Comparison of ENCODE assay signal across 8 mouse cellular contexts in the genomic region with DNA sequence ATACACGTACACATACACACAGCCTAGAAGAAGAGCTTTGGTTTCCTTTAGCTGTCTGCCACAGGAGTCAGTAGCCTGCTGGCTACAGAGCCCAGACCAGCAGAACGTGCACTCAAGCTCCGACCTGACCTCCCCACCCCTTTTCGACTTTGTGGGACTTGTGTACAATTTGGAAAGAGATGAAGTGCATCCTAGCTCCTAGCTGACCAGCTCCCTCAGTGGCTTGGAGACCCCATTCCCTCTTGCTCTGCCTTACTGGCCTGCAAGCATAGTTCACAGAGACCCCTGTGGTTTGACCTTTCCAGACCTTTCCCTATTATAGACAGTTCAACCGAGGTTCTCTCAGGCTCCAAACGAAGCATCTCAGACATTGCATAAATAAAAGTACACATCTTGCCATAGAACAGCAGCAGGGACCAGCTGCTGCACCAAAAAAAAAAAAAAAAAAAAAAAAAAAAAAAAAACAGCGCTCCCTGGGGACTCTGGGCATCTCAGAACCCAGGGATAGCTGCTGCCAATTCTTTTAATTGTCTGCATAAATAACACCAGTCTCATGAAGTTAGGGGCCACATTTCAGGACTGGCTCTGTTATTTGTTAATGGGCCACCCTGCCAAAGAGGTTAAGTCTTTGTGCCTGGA.
A peak's percentile ranks its signal among the peaks of the same experiment; 100 is the strongest.
DNase-seq lines count a peak whose midpoint lies in the region; ATAC-seq and TF ChIP-seq lines count a peak whose summit lies in the region.

No protein-coding gene starts in this region.

- H3K4me2 ChIP-seq in embryonic facial prominence, embryonic 15.5 days (replicated peaks): peak overlapping the region; percentile 92
- H3K4me2 ChIP-seq in kidney, postnatal 0 days (ENCODE audit: low read length): peak overlapping the region; percentile 79
- H3K4me2 ChIP-seq in midbrain, embryonic 16.5 days (ENCODE audit: low read length): peak overlapping the region; percentile 62

- no peak for ATAC-seq in embryonic facial prominence, embryonic 15.5 days (ENCODE audit: insufficient number of reproducible peaks, low FRiP score, low TSS enrichment, low read depth)
- ATAC-seq in kidney, postnatal 0 days (replicated peaks; ENCODE audit: low FRiP score, low read depth): peak; percentile 24; the same call in 1 of the 2 replicates
- ATAC-seq in midbrain, embryonic 16.5 days: peak; percentile 56

- DNase-seq in heart, embryonic 10.5 days (ENCODE audit: low spot score): no peak
- DNase-seq in heart, adult 8-10 months (ENCODE audit: low spot score): no peak
- DNase-seq in kidney, postnatal 0 days (ENCODE audit: low spot score): peak; percentile 78
- DNase-seq in embryo, embryonic 10.5 days (ENCODE audit: low spot score): no peak
- no peak for DNase-seq in urinary bladder, postnatal 14 days (ENCODE audit: low spot score)
- DNase-seq in cerebellum, postnatal 25 days: no peak

- no peaks in the 10 kb centered on the region for H3K27me3 ChIP-seq in heart, embryonic 10.5 days (ENCODE audit: insufficient read depth, poor library complexity, severe bottlenecking)
- H3K27me3 ChIP-seq in embryonic facial prominence, embryonic 15.5 days: no peaks in the 10 kb centered on the region
- no peaks in the 10 kb centered on the region for H3K27me3 ChIP-seq in kidney, postnatal 0 days (ENCODE audit: insufficient read depth, low read length)
- H3K27me3 ChIP-seq in midbrain, embryonic 16.5 days (ENCODE audit: control insufficient read depth, insufficient read depth, low read depth, low read length): no peaks in the 10 kb centered on the region

- no peak for TF ChIP-seq CTCF in kidney, postnatal 0 days (IDR thresholded peaks at IDR 0.05; ENCODE audit: low read depth)

- H3K9ac ChIP-seq in embryonic facial prominence, embryonic 15.5 days: peak overlapping the region; percentile 10; the same call in 1 of the 2 replicates
- H3K9ac ChIP-seq in kidney, postnatal 0 days (ENCODE audit: low read depth, low read length): no peak overlapping the region
- peak overlapping the region; percentile 77 for H3K9ac ChIP-seq in midbrain, embryonic 16.5 days (ENCODE audit: low read depth, low read length)

- H3K27ac ChIP-seq in heart, embryonic 10.5 days: peak overlapping the region; percentile 78
- peak overlapping the region; percentile 76 for H3K27ac ChIP-seq in embryonic facial prominence, embryonic 15.5 days (replicated peaks)
- peak overlapping the region; percentile 70 for H3K27ac ChIP-seq in kidney, postnatal 0 days
- H3K27ac ChIP-seq in midbrain, embryonic 16.5 days (ENCODE audit: low read length): peak overlapping the region; percentile 90

- H3K4me3 ChIP-seq in heart, embryonic 10.5 days: peak overlapping the region; percentile 64
- H3K4me3 ChIP-seq in embryonic facial prominence, embryonic 15.5 days (replicated peaks): peak overlapping the region; percentile 51
- H3K4me3 ChIP-seq in kidney, postnatal 0 days (replicated peaks; ENCODE audit: low read depth, low read length): peak overlapping the region; percentile 42
- peak overlapping the region; percentile 51 for H3K4me3 ChIP-seq in midbrain, embryonic 16.5 days (ENCODE audit: low read depth, low read length)

- H3K4me1 ChIP-seq in heart, embryonic 10.5 days: peaks cover 28% of the 10 kb centered on the region
- peaks cover 18% of the 10 kb centered on the region for H3K4me1 ChIP-seq in embryonic facial prominence, embryonic 15.5 days
- peaks cover 10% of the 10 kb centered on the region; the same call in 1 of the 2 replicates for H3K4me1 ChIP-seq in kidney, postnatal 0 days (replicated peaks; ENCODE audit: insufficient read depth, low read length)
- H3K4me1 ChIP-seq in midbrain, embryonic 16.5 days (ENCODE audit: control insufficient read depth, insufficient read depth, low read length): peaks cover 11% of the 10 kb centered on the region

- H3K36me3 ChIP-seq in heart, embryonic 10.5 days: no peaks in the 10 kb centered on the region
- H3K36me3 ChIP-seq in embryonic facial prominence, embryonic 15.5 days: no peaks in the 10 kb centered on the region
- no peaks in the 10 kb centered on the region for H3K36me3 ChIP-seq in kidney, postnatal 0 days (ENCODE audit: insufficient read depth, low read length)
- no peaks in the 10 kb centered on the region for H3K36me3 ChIP-seq in midbrain, embryonic 16.5 days (ENCODE audit: control insufficient read depth, insufficient read depth, low read length)

- H3K9me3 ChIP-seq in heart, embryonic 10.5 days: no peaks in the 10 kb centered on the region
- H3K9me3 ChIP-seq in embryonic facial prominence, embryonic 15.5 days (replicated peaks): no peaks in the 10 kb centered on the region
- H3K9me3 ChIP-seq in kidney, postnatal 0 days (replicated peaks; ENCODE audit: low read length): no peaks in the 10 kb centered on the region
- no peaks in the 10 kb centered on the region for H3K9me3 ChIP-seq in midbrain, embryonic 16.5 days (replicated peaks; ENCODE audit: control insufficient read depth, low read length, poor library complexity, severe bottlenecking)

- 53% methylated on average over 7 of the region's 7 CpGs for WGBS in heart, embryonic 10.5 days
- WGBS in embryonic facial prominence, embryonic 15.5 days: 41% methylated on average over 7 of the region's 7 CpGs
- WGBS in kidney, postnatal 0 days: 39% methylated on average over 7 of the region's 7 CpGs
- 45% methylated on average over 7 of the region's 7 CpGs for WGBS in midbrain, embryonic 16.5 days
